Mouse (Mus musculus) kidney, embryonic 16.5 days (tissue): ENCODE data around the gene Insyn1. TPM values are rescaled to one million over a fixed set of nuclear protein-coding genes. Genes with fewer than 3 reads are reported as not detected.

Source experiments
- ATAC-seq: fragments of 200-750 bp; cut with Nextera tagmentation; 2 replicates; pipeline ENCODE4 v1.8.0; 2017; ENCODE audit warnings: moderate TSS enrichment; ENCODE audit not compliant: low FRiP score, low TSS enrichment
- H3K27ac ChIP-seq: fragments of 300-500 bp; sonication (generic); 2 replicates; pipeline ENCODE4 v1.5.1; 2014; ENCODE audit warnings: low read length
- H3K27me3 ChIP-seq: fragments of 300-500 bp; sonication (generic); 2 replicates; pipeline ENCODE4 v1.6.1; 2014; ENCODE audit warnings: low read length, control low read depth, mixed read lengths; ENCODE audit not compliant: insufficient read depth
- H3K36me3 ChIP-seq: fragments of 300-500 bp; sonication (generic); 2 replicates; pipeline ENCODE4 v1.6.1; 2014; ENCODE audit warnings: low read length, control low read depth, mixed read lengths; ENCODE audit not compliant: insufficient read depth
- H3K4me1 ChIP-seq: fragments of 300-500 bp; sonication (generic); 2 replicates; pipeline ENCODE4 v1.6.1; 2014; ENCODE audit warnings: low read length, control low read depth, mixed read lengths; ENCODE audit not compliant: insufficient read depth
- H3K4me2 ChIP-seq: fragments of 300-500 bp; sonication (generic); replicated peaks from 2 replicates; pipeline ENCODE4 v1.6.1; 2014; ENCODE audit warnings: low read depth, low read length
- H3K4me3 ChIP-seq: fragments of 300-500 bp; sonication (generic); 2 replicates; pipeline ENCODE4 v1.5.1; 2014; ENCODE audit warnings: mild to moderate bottlenecking, low read length
- H3K9ac ChIP-seq: fragments of 300-500 bp; sonication (generic); replicated peaks from 2 replicates; pipeline ENCODE4 v1.6.1; 2014; ENCODE audit warnings: low read length
- H3K9me3 ChIP-seq: fragments of 300-500 bp; sonication (generic); 2 replicates; pipeline ENCODE4 v1.6.1; 2016; ENCODE audit warnings: low read length, control low read depth
- WGBS: fragments of 180-500 bp; shearing (Covaris S2); extraction: QIAGEN DNeasy Blood & Tissue Kit; methylation state at CpG from one replicate; pipeline ENCODE4 v1.1.7; 2014; 5-methylcytosine and 5-hydroxymethylcytosine counted together
- polyA plus RNA-seq: library from polyadenylated mRNA; unstranded; fragments of >200 nt; fragmentation: Nextera tagmentation; extraction: Ambion mirVana; gene quantifications from 2 replicates; pipeline ENCODE4 v1.2.1, GENCODE M21; 2015

Insyn1 gene
- polyA plus RNA-seq, 1 experiment from 2014 or later = 1.5 TPM

DNA sequence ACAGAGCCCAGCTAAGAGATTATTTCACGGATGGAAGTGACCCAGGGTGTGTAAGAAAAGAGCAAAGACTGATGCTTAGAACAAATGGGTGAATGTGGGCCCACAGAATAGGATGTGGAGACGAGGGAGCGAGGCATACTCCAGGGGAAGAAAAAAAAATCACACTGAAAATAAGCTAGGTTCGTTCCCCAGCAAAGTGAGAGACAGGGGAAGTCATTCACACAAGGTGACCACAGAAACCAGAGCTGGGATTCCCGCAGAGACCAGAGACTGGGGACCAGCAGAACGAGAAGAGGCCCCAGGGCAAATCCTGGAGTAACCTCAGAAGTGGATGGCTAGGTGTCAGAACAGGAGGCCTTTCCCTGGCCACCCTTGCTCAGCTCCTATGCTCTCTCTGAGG lies 57.0 kb downstream of the Insyn1 start:
- Histone ChIP-seq H3K36me3 (no peaks in the 10 kb centered on the region), H3K9ac (no peak overlapping the region), H3K4me2 (no peak overlapping the region), H3K27ac (no peak overlapping the region), H3K4me3 (no peak overlapping the region), H3K9me3 (no peaks in the 10 kb centered on the region), H3K27me3 (no peaks in the 10 kb centered on the region), H3K4me1 (peaks cover 23% of the 10 kb centered on the region)
- 75% methylated on average over 6 of the region's 6 CpGs for WGBS
- ATAC-seq = no peak

DNA sequence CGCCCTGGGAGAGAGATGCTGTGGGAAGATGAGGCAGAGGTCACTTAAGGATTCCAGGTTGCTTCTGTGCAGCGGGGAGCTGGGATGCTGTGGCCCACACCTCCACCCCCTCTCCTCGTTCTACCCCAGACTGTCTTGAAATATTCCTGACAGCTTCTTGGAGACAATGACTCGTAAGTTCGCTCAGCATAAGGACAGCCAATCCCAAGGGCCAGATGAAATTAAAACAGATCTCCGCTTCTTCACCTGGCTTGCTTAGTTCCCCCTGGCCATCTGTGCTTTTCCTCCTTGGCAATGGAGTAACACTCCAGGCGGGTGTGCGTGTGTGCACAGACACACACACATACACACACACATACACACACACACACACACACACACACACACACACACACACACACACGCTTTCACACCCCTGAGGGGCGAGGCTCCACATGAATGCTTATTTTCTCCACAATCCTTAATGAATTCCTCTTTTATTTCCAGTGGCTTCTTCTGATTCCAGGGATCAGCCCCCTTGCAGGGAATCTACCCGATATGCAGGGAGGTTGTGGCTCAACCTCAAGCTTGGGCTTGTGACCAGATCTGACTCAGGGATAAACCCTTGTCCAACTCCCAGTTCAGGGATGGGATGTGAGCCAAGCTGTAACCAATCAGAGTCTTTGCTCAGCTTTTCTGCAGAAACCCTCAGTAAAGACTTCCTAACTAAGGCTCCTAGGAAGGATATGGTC lies 58.4 kb downstream of the Insyn1 start:
- no peak overlapping the region for H3K27ac ChIP-seq
- no peak overlapping the region for H3K4me3 ChIP-seq
- WGBS = 87% methylated on average over 11 of the region's 11 CpGs
- ATAC-seq = no peak
- H3K9me3 ChIP-seq = no peaks in the 10 kb centered on the region
- no peaks in the 10 kb centered on the region for H3K27me3 ChIP-seq
- no peak overlapping the region for H3K9ac ChIP-seq
- no peaks in the 10 kb centered on the region for H3K36me3 ChIP-seq
- H3K4me2 ChIP-seq = no peak overlapping the region
- H3K4me1 ChIP-seq = peaks cover 17% of the 10 kb centered on the region

DNA sequence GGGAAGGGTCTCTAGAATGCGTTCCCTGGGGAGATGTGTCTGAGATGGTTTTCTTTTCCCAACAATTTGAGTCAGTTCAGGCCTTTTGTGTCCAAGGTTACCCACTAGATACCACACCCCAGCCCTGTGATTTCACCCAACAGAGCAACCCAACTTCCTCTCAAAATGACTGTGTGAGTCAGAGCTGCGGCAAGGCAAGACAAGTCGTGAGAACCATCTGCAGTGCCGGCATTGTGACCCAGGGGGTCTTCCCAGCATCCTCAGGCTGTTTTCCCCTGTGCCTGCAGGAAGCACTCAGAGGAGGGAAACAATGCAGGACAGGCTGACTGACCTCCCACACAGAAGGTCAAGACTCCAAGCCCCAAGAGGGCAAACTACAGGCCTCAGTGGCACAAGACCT lies 60.5 kb downstream of the Insyn1 start:
- Histone ChIP-seq H3K4me1 (peaks cover 15% of the 10 kb centered on the region), H3K36me3 (no peaks in the 10 kb centered on the region), H3K4me3 (no peak overlapping the region), H3K27ac (no peak overlapping the region), H3K9me3 (no peaks in the 10 kb centered on the region), H3K4me2 (no peak overlapping the region), H3K9ac (no peak overlapping the region), H3K27me3 (no peaks in the 10 kb centered on the region)
- ATAC-seq = no peak
- WGBS = 61% methylated on average over 4 of the region's 4 CpGs

Other genes starting within 250 kb of the Insyn1 start
- gene Pml, start 238.8 kb upstream of the Insyn1 start, polyA plus RNA-seq = 26.7 TPM in 2 replicates
- 33.8 and 35.8 TPM in 2 replicates for gene Stoml1, start 235.4 kb upstream of the Insyn1 start, polyA plus RNA-seq
- 32.7 and 36.6 TPM in 2 replicates for gene Loxl1, start 175.4 kb upstream of the Insyn1 start, polyA plus RNA-seq
- not detected in 2 replicates for gene Tbc1d21, start 118.1 kb upstream of the Insyn1 start, polyA plus RNA-seq
- 38.5 and 41.9 TPM in 2 replicates for gene Cd276, start 66.8 kb downstream of the Insyn1 start, polyA plus RNA-seq
- gene Nptn, start 93.6 kb downstream of the Insyn1 start, polyA plus RNA-seq = 135 and 139 TPM in 2 replicates